Mouse (Mus musculus) bone marrow, adult 2 months (tissue): ENCODE measurements around the gene Cipc.

ENCODE experiments used
- CTCF ChIP-seq: fragments of 200-500 bp; IDR thresholded peaks from 2 replicates; pipeline ENCODE4 v1.5.1; 2011; ENCODE audit warnings: low read length, control low read depth; ENCODE audit not compliant: control insufficient read depth, insufficient read depth
- POLR2A ChIP-seq: fragments of 200-500 bp; IDR thresholded peaks from 2 replicates; pipeline ENCODE4 v1.6.1; 2011; ENCODE audit warnings: low read depth, mild to moderate bottlenecking, control low read depth, low read length, borderline replicate concordance; ENCODE audit not compliant: control insufficient read depth

DNA sequence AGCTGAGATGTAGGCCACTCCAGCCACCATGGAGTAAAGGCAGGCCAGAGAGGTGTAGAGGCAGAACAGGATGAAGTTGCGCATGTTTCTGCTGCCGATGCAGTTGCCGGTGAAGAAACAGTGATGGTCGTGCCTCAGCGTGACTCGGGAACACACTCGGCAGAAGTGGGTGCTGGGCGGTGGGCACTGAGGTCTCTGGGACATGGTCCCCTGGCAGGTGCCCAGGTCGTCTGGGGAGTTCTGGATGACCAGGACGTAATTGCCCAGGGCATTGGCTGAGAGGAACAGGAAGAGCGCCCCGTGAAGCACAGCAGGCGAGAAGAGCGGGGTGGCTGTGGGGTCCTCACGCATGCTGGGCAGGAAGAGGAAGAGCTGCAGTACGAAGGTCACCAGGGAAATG lies 41.4 kb downstream of the Cipc start:
- TF ChIP-seq POLR2A (no peak), CTCF (no peak)
